Mouse (Mus musculus) heart, adult 8-10 months (tissue): ENCODE measurements around the gene As3mt. TPM values are rescaled to one million over a fixed set of nuclear protein-coding genes. Genes with fewer than 3 reads are reported as not detected.
"Not testable (repeated sequence)": the region's sequence is repeated elsewhere in the genome, so short reads cannot be mapped to it uniquely, and the experiment has no call there.

ENCODE experiments used
- DNase-seq: peaks from one replicate; pipeline ENCODE4 v3.0.0; 2022; ENCODE audit warnings: low spot score
- total RNA-seq, 4 experiments: library from RNA; stranded (reverse); gene quantifications; 2 replicates each; pipeline ENCODE4 v1.2.4; 2022

The As3mt gene
- total RNA-seq, 4 experiments from 2014 or later, result 91.3 to 104 (median 98.7) TPM

- DNase-seq, result no peak
Observed at GRCm38 (mm10) chr19:46699011-46699481, 8.2 kb upstream of the As3mt start.

- no peak for DNase-seq
Observed at GRCm38 (mm10) chr19:46701156-46701555, 6.1 kb upstream of the As3mt start.

GRCm38 (mm10) chr19:46705779-46706495 is 1.3 kb upstream of the As3mt start:
- DNase-seq, result no peak

- DNase-seq, result no peak
Observed at GRCm38 (mm10) chr19:46706540-46707295, 540 bp upstream of the As3mt start.

GRCm38 (mm10) chr19:46710614-46711013 is 3.4 kb downstream of the As3mt start:
- DNase-seq, result no peak

GRCm38 (mm10) chr19:46714234-46714633 is 7.0 kb downstream of the As3mt start:
- DNase-seq, result no peak

GRCm38 (mm10) chr19:46715016-46715415 is 7.8 kb downstream of the As3mt start:
- no peak for DNase-seq

- DNase-seq, result no peak
Observed at GRCm38 (mm10) chr19:46718150-46718549, 10.9 kb downstream of the As3mt start.

- no peak for DNase-seq
Observed at GRCm38 (mm10) chr19:46724411-46724810, 17.2 kb downstream of the As3mt start.

GRCm38 (mm10) chr19:46726142-46726541 is 18.9 kb downstream of the As3mt start:
- DNase-seq, result no peak

GRCm38 (mm10) chr19:46727140-46727736 is 20.0 kb downstream of the As3mt start:
- DNase-seq, result no peak

GRCm38 (mm10) chr19:46727945-46728540 is 20.8 kb downstream of the As3mt start:
- DNase-seq, result no peak

GRCm38 (mm10) chr19:46728909-46729308 is 21.7 kb downstream of the As3mt start:
- DNase-seq, result no peak

GRCm38 (mm10) chr19:46731351-46731750 is 24.1 kb downstream of the As3mt start:
- no peak for DNase-seq

- not testable (repeated sequence) for DNase-seq
Observed at GRCm38 (mm10) chr19:46732673-46733072, 25.4 kb downstream of the As3mt start.

- DNase-seq, result no peak
Observed at GRCm38 (mm10) chr19:46733626-46734025, 26.4 kb downstream of the As3mt start.

- DNase-seq, result no peak
Observed at GRCm38 (mm10) chr19:46735241-46735640, 28.0 kb downstream of the As3mt start.

- DNase-seq, result no peak
Observed at GRCm38 (mm10) chr19:46737106-46737505, 29.8 kb downstream of the As3mt start.

GRCm38 (mm10) chr19:46740341-46741008 is 33.2 kb downstream of the As3mt start:
- peak; percentile 74 for DNase-seq

- DNase-seq, result no peak
Observed at GRCm38 (mm10) chr19:46741574-46741973, 34.3 kb downstream of the As3mt start.

GRCm38 (mm10) chr19:46744681-46745080 is 37.4 kb downstream of the As3mt start:
- DNase-seq, result no peak

GRCm38 (mm10) chr19:46747799-46748198 is 40.5 kb downstream of the As3mt start:
- DNase-seq, result no peak
